ENCODE assay signal across 27 mouse cellular contexts in the genomic region with DNA sequence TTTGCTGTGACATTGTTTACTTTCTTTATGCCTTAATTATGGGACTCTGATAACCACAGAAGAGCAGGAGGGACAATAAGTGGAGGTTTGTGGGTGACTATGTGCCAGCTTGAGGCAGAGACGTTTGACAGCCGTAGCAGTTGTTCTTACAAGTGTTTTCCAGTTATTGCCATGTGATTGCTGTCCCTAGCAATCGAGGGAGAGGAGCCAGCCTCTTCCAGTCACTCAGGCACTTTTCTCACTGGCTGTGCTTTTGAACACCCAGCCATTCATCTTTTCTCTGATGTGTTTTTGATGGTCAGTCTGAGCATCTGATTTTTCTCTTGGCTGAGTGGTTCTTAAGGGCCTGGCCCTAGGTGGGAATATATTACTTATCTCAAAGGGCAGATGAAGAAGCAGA.
A peak's percentile ranks its signal among the peaks of the same experiment; 100 is the strongest.
DNase-seq lines count a peak whose midpoint lies in the region; ATAC-seq and TF ChIP-seq lines count a peak whose summit lies in the region.
"Had no signal": no experiment of that assay in that cellular context is flagged by ENCODE, and none has a peak within 500 bp of the region (broad histone marks: within the 10 kb centered on the region; RNA-seq: fewer than 3 reads in every experiment).

No protein-coding gene starts in this region.

- no peak overlapping the region for H3K27ac ChIP-seq in forebrain, postnatal 0 days (ENCODE audit: low read depth, low read length)
- H3K27ac ChIP-seq in forebrain, embryonic 10.5 days = no peak overlapping the region
- peak overlapping the region; percentile 66 for H3K27ac ChIP-seq in heart, embryonic 11.5 days (ENCODE audit: low read depth, low read length)
- peak overlapping the region; percentile 84 for H3K27ac ChIP-seq in heart, embryonic 16.5 days (ENCODE audit: low read length)
- H3K27ac ChIP-seq in hindbrain, embryonic 13.5 days = no peak overlapping the region
- H3K27ac ChIP-seq: embryonic facial prominence, embryonic 13.5 days; hindbrain, embryonic 12.5 days; kidney, postnatal 0 days; liver, embryonic 12.5 days; macrophage; midbrain, embryonic 15.5 days; neural tube, embryonic 15.5 days had no signal

- no peak overlapping the region for H3K4me2 ChIP-seq in forebrain, postnatal 0 days (ENCODE audit: low read depth)
- no peak overlapping the region for H3K4me2 ChIP-seq in heart, embryonic 11.5 days
- peak overlapping the region; percentile 25 for H3K4me2 ChIP-seq in heart, embryonic 16.5 days (ENCODE audit: low read depth, low read length)
- H3K4me2 ChIP-seq in hindbrain, embryonic 13.5 days = no peak overlapping the region
- H3K4me2 ChIP-seq: embryonic facial prominence, embryonic 13.5 days; hindbrain, embryonic 12.5 days; liver, embryonic 12.5 days; midbrain, embryonic 15.5 days; neural tube, embryonic 15.5 days had no signal

- H3K9ac ChIP-seq in forebrain, postnatal 0 days = no peak overlapping the region
- H3K9ac ChIP-seq in heart, embryonic 11.5 days (ENCODE audit: low read depth, low read length) = no peak overlapping the region
- peak overlapping the region; percentile 6; the same call in 1 of the 2 replicates for H3K9ac ChIP-seq in heart, embryonic 16.5 days (ENCODE audit: low read length)
- no peak overlapping the region for H3K9ac ChIP-seq in hindbrain, embryonic 13.5 days
- H3K9ac ChIP-seq: embryonic facial prominence, embryonic 13.5 days; hindbrain, embryonic 12.5 days; liver, embryonic 12.5 days; liver, postnatal 0 days; midbrain, embryonic 15.5 days; neural tube, embryonic 15.5 days had no signal

- H3K36me3 ChIP-seq in forebrain, postnatal 0 days (ENCODE audit: insufficient read depth) = no peaks in the 10 kb centered on the region
- H3K36me3 ChIP-seq in forebrain, embryonic 10.5 days (replicated peaks) = no peaks in the 10 kb centered on the region
- no peaks in the 10 kb centered on the region for H3K36me3 ChIP-seq in heart, embryonic 11.5 days (ENCODE audit: control insufficient read depth, insufficient read depth, low read length)
- H3K36me3 ChIP-seq in heart, embryonic 16.5 days (ENCODE audit: control insufficient read depth, insufficient read depth) = no peaks in the 10 kb centered on the region
- no peaks in the 10 kb centered on the region for H3K36me3 ChIP-seq in hindbrain, embryonic 13.5 days
- H3K36me3 ChIP-seq: embryonic facial prominence, embryonic 13.5 days; G1E; hindbrain, embryonic 12.5 days; liver, embryonic 12.5 days; midbrain, embryonic 15.5 days; neural tube, embryonic 15.5 days had no signal

- no peak for TF ChIP-seq CTCF in forebrain, postnatal 0 days (IDR thresholded peaks at IDR 0.05; ENCODE audit: low read depth)

- H3K27me3 ChIP-seq in forebrain, postnatal 0 days (ENCODE audit: insufficient read depth, low read length) = no peaks in the 10 kb centered on the region
- H3K27me3 ChIP-seq in forebrain, embryonic 10.5 days (ENCODE audit: poor library complexity, severe bottlenecking) = no peaks in the 10 kb centered on the region
- H3K27me3 ChIP-seq in heart, embryonic 11.5 days (ENCODE audit: control insufficient read depth, insufficient read depth, low read length) = no peaks in the 10 kb centered on the region
- no peaks in the 10 kb centered on the region for H3K27me3 ChIP-seq in heart, embryonic 16.5 days (ENCODE audit: control insufficient read depth, insufficient read depth, low read length)
- no peaks in the 10 kb centered on the region for H3K27me3 ChIP-seq in hindbrain, embryonic 13.5 days
- H3K27me3 ChIP-seq: embryonic facial prominence, embryonic 13.5 days; hindbrain, embryonic 12.5 days; liver, embryonic 12.5 days; midbrain, embryonic 15.5 days; neural tube, embryonic 15.5 days; Patski had no signal

- DNase-seq in forebrain, postnatal 0 days = no peak
- no peak for DNase-seq in forebrain, embryonic 10.5 days (ENCODE audit: extremely low spot score, low spot score)
- peak; percentile 31 for DNase-seq in Muller cell, postnatal 12 days (ENCODE audit: inconsistent ontology term)
- no peak for DNase-seq in lung, postnatal 36 days
- no peak for DNase-seq in gastrocnemius, postnatal 4 days (ENCODE audit: low spot score in 2 of 2)
- DNase-seq: adrenal gland, postnatal 10 days; cerebellum, adult 18-20 months; cerebellum, postnatal 10 days; gastrocnemius, postnatal 25 days; kidney, adult 8-10 months; layer of hippocampus, postnatal 36 days; left cerebral cortex, postnatal 4 days; liver, postnatal 0 days; right cerebral cortex, postnatal 4 days had no signal

- 0 out of 2 replicates have a peak, but pooled peaks cover 5% of the 10 kb centered on the region for H3K4me1 ChIP-seq in forebrain, postnatal 0 days (ENCODE audit: insufficient read depth)
- 0 out of 2 replicates have a peak, but pooled peaks cover under 1% of the 10 kb centered on the region for H3K4me1 ChIP-seq in forebrain, embryonic 10.5 days
- H3K4me1 ChIP-seq in heart, embryonic 11.5 days (ENCODE audit: control insufficient read depth, insufficient read depth, low read length) = peaks cover 16% of the 10 kb centered on the region
- peaks cover 27% of the 10 kb centered on the region for H3K4me1 ChIP-seq in heart, embryonic 16.5 days (ENCODE audit: control insufficient read depth, insufficient read depth, low read length)
- peaks cover 12% of the 10 kb centered on the region for H3K4me1 ChIP-seq in hindbrain, embryonic 13.5 days (replicated peaks)
- H3K4me1 ChIP-seq: hindbrain, embryonic 12.5 days; liver, embryonic 12.5 days had no signal

- ATAC-seq in forebrain, postnatal 0 days = peak; percentile 45; the same call in 1 of the 2 replicates
- no peak for ATAC-seq in heart, embryonic 11.5 days (replicated peaks; ENCODE audit: insufficient number of reproducible peaks, low FRiP score, low TSS enrichment)
- ATAC-seq in heart, embryonic 16.5 days (replicated peaks; ENCODE audit: extremely low read depth, insufficient read depth, low FRiP score) = no peak
- no peak for ATAC-seq in hindbrain, embryonic 13.5 days (ENCODE audit: low FRiP score)
- ATAC-seq: intestine, embryonic 16.5 days; liver, embryonic 12.5 days; liver, postnatal 0 days; midbrain, embryonic 15.5 days; Patski had no signal

- 13% methylated on average over 3 of the region's 3 CpGs for WGBS in forebrain, postnatal 0 days
- 73% methylated on average over 3 of the region's 3 CpGs for WGBS in forebrain, embryonic 10.5 days
- WGBS in heart, embryonic 11.5 days (ENCODE audit: insufficient replicate concordance) = 23% methylated on average over 3 of the region's 3 CpGs
- WGBS in heart, embryonic 16.5 days = 16% methylated on average over 3 of the region's 3 CpGs
- 68% methylated on average over 3 of the region's 3 CpGs for WGBS in hindbrain, embryonic 13.5 days

- H3K4me3 ChIP-seq in forebrain, postnatal 0 days (ENCODE audit: low read depth, low read length) = no peak overlapping the region
- H3K4me3 ChIP-seq in forebrain, embryonic 10.5 days = no peak overlapping the region
- H3K4me3 ChIP-seq in heart, embryonic 11.5 days (ENCODE audit: low read depth, low read length) = no peak overlapping the region
- no peak overlapping the region for H3K4me3 ChIP-seq in heart, embryonic 16.5 days (ENCODE audit: low read length)
- no peak overlapping the region for H3K4me3 ChIP-seq in hindbrain, embryonic 13.5 days
- H3K4me3 ChIP-seq: embryonic facial prominence, embryonic 13.5 days; hindbrain, embryonic 12.5 days; liver, embryonic 12.5 days; midbrain, embryonic 15.5 days; neural tube, embryonic 15.5 days had no signal

- no peaks in the 10 kb centered on the region for H3K9me3 ChIP-seq in forebrain, postnatal 0 days (ENCODE audit: low read length)
- H3K9me3 ChIP-seq in forebrain, embryonic 10.5 days = no peaks in the 10 kb centered on the region
- no peaks in the 10 kb centered on the region for H3K9me3 ChIP-seq in heart, embryonic 11.5 days (replicated peaks; ENCODE audit: control insufficient read depth, low read length)
- H3K9me3 ChIP-seq in heart, embryonic 16.5 days (replicated peaks; ENCODE audit: control insufficient read depth, low read length) = peaks cover 3% of the 10 kb centered on the region; the same call in 1 of the 2 replicates
- 0 out of 2 replicates have a peak, but pooled peaks cover 4% of the 10 kb centered on the region for H3K9me3 ChIP-seq in hindbrain, embryonic 13.5 days
- H3K9me3 ChIP-seq: embryonic facial prominence, embryonic 13.5 days; G1E; hindbrain, embryonic 12.5 days; liver, embryonic 12.5 days; midbrain, embryonic 15.5 days; neural tube, embryonic 15.5 days had no signal

Comparison
In these comparisons a context has a peak if more than half of its experiments do, and no peak if none do; other contexts are left out.
1. H3K27ac ChIP-seq: peak in heart, embryonic 11.5 days (single experiment) and heart, embryonic 16.5 days (single experiment); none in forebrain, postnatal 0 days (single experiment), forebrain, embryonic 10.5 days (single experiment) and hindbrain, embryonic 13.5 days (single experiment).